Mouse (Mus musculus): Measurements from ENCODE around the gene Synpo2. TPM values are rescaled to one million over a fixed set of nuclear protein-coding genes. Genes with fewer than 3 reads are reported as not detected.

Synpo2 gene
- 4.5 and 8.9 TPM in 2 replicates for polyA plus RNA-seq (2015; fragmentation: Nextera tagmentation; extraction: Ambion mirVana)

GRCm38 (mm10) chr3:123235921-123236320 lies at the start of gene Synpo2:
Synpo2 (minus strand) TSS chr3:123236149.
- Histone ChIP-seq H3K9me3 (no peaks in the 10 kb centered on the region), H3K4me1 (peaks cover 15% of the 10 kb centered on the region), H3K4me3 (peak within 1 kb of the TSS; percentile 47), H3K9ac (peak within 1 kb of the TSS; percentile 14; the same call in 1 of the 2 replicates), H3K27ac (0 out of 2 replicates have a peak within 1 kb of the TSS, but pooled peaks have one; percentile 4), H3K4me2 (peak within 1 kb of the TSS; percentile 68), H3K27me3 (no peaks in the 10 kb centered on the region), H3K36me3 (no peaks in the 10 kb centered on the region)
- ATAC-seq (ENCODE audit: insufficient number of reproducible peaks, low FRiP score, low TSS enrichment, low read depth) = peak; percentile 56; the same call in 1 of the 2 replicates
- WGBS = 1% methylated on average over 20 of the region's 20 CpGs

- no peaks in the 10 kb centered on the region for H3K9me3 ChIP-seq
Measured at GRCm38 (mm10) chr3:123285649-123286048, 49.7 kb upstream of the Synpo2 start.

DNA sequence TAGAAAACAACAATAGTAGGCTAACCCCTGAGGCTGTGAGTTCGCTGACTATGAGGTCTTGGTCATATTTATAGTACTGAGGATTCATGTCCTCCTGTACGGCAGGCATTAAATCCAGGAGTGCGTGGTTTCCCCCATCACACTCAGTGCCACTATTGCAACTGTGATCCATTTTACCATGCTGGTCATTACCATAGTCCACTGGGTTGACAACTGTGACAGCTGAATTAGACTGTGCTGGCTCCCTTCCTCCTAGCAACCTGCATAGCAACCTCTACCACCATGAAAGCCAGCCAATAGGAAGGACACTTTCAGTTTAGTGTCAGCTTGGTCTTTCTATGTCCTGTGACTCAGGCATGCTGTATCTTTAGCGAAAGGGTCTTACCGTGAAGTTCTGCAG lies 48.3 kb upstream of the Synpo2 start:
- 94% methylated on average over 5 of the region's 5 CpGs for WGBS
- no peak for ATAC-seq (ENCODE audit: insufficient number of reproducible peaks, low FRiP score, low TSS enrichment, low read depth)
- H3K36me3 ChIP-seq = peaks cover 61% of the 10 kb centered on the region
- no peaks in the 10 kb centered on the region for H3K9me3 ChIP-seq
- H3K27ac ChIP-seq = no peak overlapping the region
- H3K9ac ChIP-seq = no peak overlapping the region
- H3K4me3 ChIP-seq = no peak overlapping the region
- H3K4me1 ChIP-seq = no peaks in the 10 kb centered on the region
- H3K4me2 ChIP-seq = no peak overlapping the region
- H3K27me3 ChIP-seq = no peaks in the 10 kb centered on the region

More at GRCm38 (mm10) chr3:123285649-123286048, 49.7 kb upstream of the Synpo2 start:
- Histone ChIP-seq H3K4me2 (no peak overlapping the region), H3K9ac (no peak overlapping the region), H3K4me1 (no peaks in the 10 kb centered on the region), H3K36me3 (peaks cover 54% of the 10 kb centered on the region), H3K4me3 (no peak overlapping the region), H3K27ac (no peak overlapping the region), H3K27me3 (no peaks in the 10 kb centered on the region)
- no peak for ATAC-seq (ENCODE audit: insufficient number of reproducible peaks, low FRiP score, low TSS enrichment, low read depth)

- no peak overlapping the region for H3K4me3 ChIP-seq
- no peak overlapping the region for H3K27ac ChIP-seq
- ATAC-seq (ENCODE audit: insufficient number of reproducible peaks, low FRiP score, low TSS enrichment, low read depth) = no peak
- no peak overlapping the region for H3K4me2 ChIP-seq
- H3K27me3 ChIP-seq = no peaks in the 10 kb centered on the region
- no peaks in the 10 kb centered on the region for H3K9me3 ChIP-seq
- H3K9ac ChIP-seq = no peak overlapping the region
- 85% methylated on average over 12 of the region's 12 CpGs for WGBS
- no peaks in the 10 kb centered on the region for H3K4me1 ChIP-seq
- H3K36me3 ChIP-seq = peaks cover 74% of the 10 kb centered on the region
Measured at GRCm38 (mm10) chr3:123282866-123283615, 47.1 kb upstream of the Synpo2 start.

- Histone ChIP-seq H3K4me2 (peak overlapping the region; percentile 57), H3K27ac (peak overlapping the region; percentile 92), H3K27me3 (no peaks in the 10 kb centered on the region), H3K9me3 (no peaks in the 10 kb centered on the region), H3K9ac (peak overlapping the region; percentile 84), H3K36me3 (peaks cover 31% of the 10 kb centered on the region), H3K4me3 (peak overlapping the region; percentile 75), H3K4me1 (no peaks in the 10 kb centered on the region)
- peak; percentile 21; the same call in 1 of the 2 replicates for ATAC-seq (ENCODE audit: insufficient number of reproducible peaks, low FRiP score, low TSS enrichment, low read depth)
- WGBS = under 1% methylated on average over 25 of the region's 25 CpGs
Measured at GRCm38 (mm10) chr3:123267741-123268201, 31.8 kb upstream of the Synpo2 start.

- peak; percentile 85 for ATAC-seq (ENCODE audit: insufficient number of reproducible peaks, low FRiP score, low TSS enrichment, low read depth)
- Histone ChIP-seq H3K4me2 (peak within 1 kb of the TSS; percentile 57), H3K4me1 (no peaks in the 10 kb centered on the region), H3K4me3 (peak within 1 kb of the TSS; percentile 75), H3K27me3 (no peaks in the 10 kb centered on the region), H3K9ac (peak within 1 kb of the TSS; percentile 84), H3K36me3 (peaks cover 25% of the 10 kb centered on the region), H3K9me3 (no peaks in the 10 kb centered on the region), H3K27ac (peak within 1 kb of the TSS; percentile 92)
- 2% methylated on average over 66 of the region's 68 CpGs for WGBS
Measured at GRCm38 (mm10) chr3:123266753-123267651, 31.1 kb upstream of the Synpo2 start, which contains the start of gene Sec24d. Sec24d (plus strand) TSS chr3:123267455.

- Histone ChIP-seq H3K4me3 (peak overlapping the region; percentile 40), H3K27ac (no peak overlapping the region), H3K4me2 (peak overlapping the region; percentile 41), H3K27me3 (no peaks in the 10 kb centered on the region), H3K36me3 (peaks cover 4% of the 10 kb centered on the region; the same call in 1 of the 2 replicates), H3K4me1 (no peaks in the 10 kb centered on the region), H3K9me3 (no peaks in the 10 kb centered on the region), H3K9ac (0 out of 2 replicates have a peak overlapping the region, but pooled peaks have one; percentile 10)
- 41% methylated on average over 6 of the region's 6 CpGs for WGBS
- ATAC-seq (ENCODE audit: insufficient number of reproducible peaks, low FRiP score, low TSS enrichment, low read depth) = no peak
Measured at GRCm38 (mm10) chr3:123264706-123265105, 28.8 kb upstream of the Synpo2 start.

DNA sequence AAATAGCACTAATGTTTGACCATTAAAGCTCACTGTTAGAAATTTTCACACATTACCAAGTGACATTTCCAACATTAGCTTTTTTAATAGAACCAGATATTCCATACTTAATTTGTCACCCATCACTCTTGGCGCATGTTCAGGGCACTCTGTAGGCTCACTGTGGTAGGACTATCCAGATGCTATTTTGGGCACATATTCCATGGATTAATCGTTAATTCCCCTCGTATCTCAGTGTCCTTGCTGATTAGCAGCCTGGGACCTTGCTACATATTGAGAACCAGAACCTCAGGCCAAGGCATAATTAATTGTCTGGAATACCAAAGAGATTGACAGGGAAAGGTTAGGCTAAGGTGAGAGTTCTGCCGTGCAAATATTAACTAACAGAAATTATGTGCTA lies 22.8 kb upstream of the Synpo2 start:
- no peak overlapping the region for H3K4me3 ChIP-seq
- 66% methylated on average over 4 of the region's 4 CpGs for WGBS
- no peaks in the 10 kb centered on the region for H3K9me3 ChIP-seq
- no peak overlapping the region for H3K4me2 ChIP-seq
- no peak overlapping the region for H3K27ac ChIP-seq
- no peak for ATAC-seq (ENCODE audit: insufficient number of reproducible peaks, low FRiP score, low TSS enrichment, low read depth)
- H3K9ac ChIP-seq = no peak overlapping the region
- no peaks in the 10 kb centered on the region for H3K4me1 ChIP-seq
- no peaks in the 10 kb centered on the region for H3K36me3 ChIP-seq
- H3K27me3 ChIP-seq = no peaks in the 10 kb centered on the region

DNA sequence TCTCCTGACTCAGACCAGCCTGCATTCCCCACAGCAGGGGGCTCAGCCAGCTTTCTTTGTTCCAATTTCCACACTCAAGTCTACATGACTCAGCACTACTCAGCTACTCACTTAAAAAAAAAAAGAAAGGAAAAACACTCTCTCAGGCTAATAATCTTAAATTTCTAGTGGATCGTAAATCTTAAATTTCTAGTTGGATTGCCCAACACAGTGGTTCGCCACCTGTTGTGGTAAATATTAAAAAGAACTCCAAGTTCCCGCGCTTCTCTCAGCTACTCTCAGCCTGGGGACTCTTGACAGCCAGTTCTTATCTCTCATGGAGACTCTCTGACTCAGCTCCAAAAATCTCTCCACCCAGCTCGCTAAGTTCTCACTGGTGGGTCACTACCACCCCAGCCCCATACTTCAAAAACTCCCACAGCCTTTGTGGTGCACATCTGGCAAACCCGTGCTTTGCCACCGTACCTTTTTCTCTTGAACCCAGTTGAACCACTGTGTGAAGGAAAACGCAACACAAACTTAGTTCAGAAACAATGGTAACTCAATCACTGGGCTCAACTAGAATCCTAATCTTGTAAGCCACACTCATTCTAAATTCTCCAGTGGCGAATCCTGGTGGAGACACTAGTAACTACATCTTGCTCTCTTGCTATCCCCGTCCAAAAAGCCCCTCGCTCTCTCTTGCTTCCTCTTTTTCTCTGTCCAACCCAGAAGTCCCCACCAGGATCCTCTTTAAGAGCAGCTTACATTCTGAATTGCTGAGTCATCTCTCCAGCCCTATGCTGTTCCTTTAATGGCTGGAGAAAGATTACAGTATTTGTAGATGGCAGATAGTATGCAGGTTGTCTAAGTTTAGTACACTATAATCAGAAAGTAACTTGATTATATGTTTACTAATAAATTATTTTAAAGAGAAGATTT lies 20.5 kb upstream of the Synpo2 start:
- no peak overlapping the region for H3K4me2 ChIP-seq
- no peak overlapping the region for H3K4me3 ChIP-seq
- ATAC-seq (ENCODE audit: insufficient number of reproducible peaks, low FRiP score, low TSS enrichment, low read depth) = no peak
- H3K9ac ChIP-seq = no peak overlapping the region
- H3K9me3 ChIP-seq = no peaks in the 10 kb centered on the region
- no peaks in the 10 kb centered on the region for H3K36me3 ChIP-seq
- H3K27me3 ChIP-seq = no peaks in the 10 kb centered on the region
- WGBS = 69% methylated on average over 11 of the region's 11 CpGs
- H3K4me1 ChIP-seq = no peaks in the 10 kb centered on the region
- no peak overlapping the region for H3K27ac ChIP-seq

- WGBS = 16% methylated on average over 4 of the region's 4 CpGs
- ATAC-seq (ENCODE audit: insufficient number of reproducible peaks, low FRiP score, low TSS enrichment, low read depth) = no peak
- H3K9me3 ChIP-seq = no peaks in the 10 kb centered on the region
Measured at GRCm38 (mm10) chr3:123245646-123246045, 9.7 kb upstream of the Synpo2 start.

GRCm38 (mm10) chr3:123244376-123244775 lies 8.4 kb upstream of the Synpo2 start:
- Histone ChIP-seq H3K4me2 (no peak overlapping the region), H3K9ac (no peak overlapping the region), H3K36me3 (no peaks in the 10 kb centered on the region), H3K27me3 (no peaks in the 10 kb centered on the region), H3K4me3 (no peak overlapping the region), H3K9me3 (no peaks in the 10 kb centered on the region), H3K4me1 (no peaks in the 10 kb centered on the region), H3K27ac (no peak overlapping the region)
- ATAC-seq (ENCODE audit: insufficient number of reproducible peaks, low FRiP score, low TSS enrichment, low read depth) = no peak
- 56% methylated on average over 5 of the region's 5 CpGs for WGBS

More at GRCm38 (mm10) chr3:123245646-123246045, 9.7 kb upstream of the Synpo2 start:
- H3K27me3 ChIP-seq = no peaks in the 10 kb centered on the region
- H3K36me3 ChIP-seq = no peaks in the 10 kb centered on the region
- H3K9ac ChIP-seq = no peak overlapping the region
- H3K4me3 ChIP-seq = no peak overlapping the region
- H3K4me1 ChIP-seq = no peaks in the 10 kb centered on the region
- H3K4me2 ChIP-seq = no peak overlapping the region
- H3K27ac ChIP-seq = no peak overlapping the region
